Mouse (Mus musculus): ENCODE measurements around the gene Zfp977. TPM values are rescaled to one million over a fixed set of nuclear protein-coding genes. Genes with fewer than 3 reads are reported as not detected.
"Not testable (repeated sequence)": the region's sequence is repeated elsewhere in the genome, so short reads cannot be mapped to it uniquely, and the experiment has no call there.

Gene Zfp977
- total RNA-seq (2017) = not detected in 3 replicates

DNA sequence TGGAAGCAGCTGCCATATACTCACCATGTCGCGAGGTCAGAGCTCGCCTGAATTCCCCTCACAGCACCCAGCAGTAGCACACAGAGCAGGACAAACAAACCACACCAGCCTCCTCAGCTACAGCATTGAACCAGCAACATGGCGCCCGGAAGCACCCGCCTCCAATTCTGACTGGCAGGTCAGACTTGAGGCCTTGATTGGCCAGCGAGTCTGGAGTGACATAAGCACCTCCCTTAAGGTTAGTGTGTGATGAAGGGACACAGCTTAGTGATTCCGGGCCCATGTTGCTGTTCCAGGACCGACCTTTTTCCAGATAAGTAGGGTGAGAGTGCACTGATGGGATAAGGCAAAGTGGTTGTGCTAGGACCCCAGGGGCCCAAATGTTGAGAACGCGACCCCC is at the start of gene Zfp977:
Gene Zfp977 (minus strand): TSS at position 135 of the 400 bp plus-strand sequence.
- not testable (repeated sequence) for ATAC-seq (replicated peaks; ENCODE audit: insufficient number of reproducible peaks, low FRiP score, low TSS enrichment, poor library complexity, severe bottlenecking)

DNA sequence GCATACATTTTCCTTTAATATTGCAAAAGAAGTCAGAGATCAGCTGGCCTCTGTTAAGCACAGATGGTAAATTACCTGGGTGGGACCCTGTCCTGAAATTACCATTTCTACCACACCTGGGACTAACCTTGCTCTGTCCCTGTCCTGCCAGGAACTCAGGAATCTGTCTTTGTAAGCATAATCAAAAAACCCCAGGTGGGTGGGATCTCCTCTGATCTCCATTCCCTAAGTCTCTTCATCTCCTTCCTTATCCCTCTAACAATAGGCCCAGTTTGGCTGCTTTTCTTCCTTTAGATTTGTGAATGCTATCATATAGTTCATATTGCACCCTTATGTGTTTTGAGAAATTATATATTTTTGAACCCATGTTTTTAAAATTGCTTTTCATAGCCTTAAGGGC is 38.7 kb upstream of the Zfp977 start:
- not testable (repeated sequence) for ATAC-seq (replicated peaks; ENCODE audit: insufficient number of reproducible peaks, low FRiP score, low TSS enrichment, poor library complexity, severe bottlenecking)

DNA sequence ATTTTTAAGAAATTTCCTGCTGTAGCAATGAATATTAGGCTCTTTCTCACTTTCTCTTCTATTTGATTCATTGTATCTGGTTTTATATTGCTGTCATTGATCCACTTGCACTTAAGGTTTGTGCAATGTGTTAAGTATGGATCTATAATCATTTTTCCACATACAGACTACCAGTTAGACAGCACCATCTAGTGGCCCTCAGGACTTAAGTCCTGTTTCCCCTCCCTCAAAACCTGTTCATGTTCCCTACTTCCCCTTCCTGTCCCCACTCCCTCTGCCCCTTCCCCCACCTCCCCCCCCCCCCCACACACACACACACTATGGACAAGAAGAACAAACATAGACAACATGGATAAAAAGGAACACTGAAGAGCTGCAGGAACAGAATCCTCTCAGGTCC is 3.3 kb upstream of the Zfp977 start:
- ATAC-seq (replicated peaks; ENCODE audit: insufficient number of reproducible peaks, low FRiP score, low TSS enrichment, poor library complexity, severe bottlenecking) = not testable (repeated sequence)

GRCm38 (mm10) chr7:42591311-42591710 is 1.0 kb downstream of the Zfp977 start:
- not testable (repeated sequence) for ATAC-seq (replicated peaks; ENCODE audit: insufficient number of reproducible peaks, low FRiP score, low TSS enrichment, poor library complexity, severe bottlenecking)

- no peak for ATAC-seq (replicated peaks; ENCODE audit: insufficient number of reproducible peaks, low FRiP score, low TSS enrichment, poor library complexity, severe bottlenecking)
Measured at GRCm38 (mm10) chr7:42578488-42578887, 13.9 kb downstream of the Zfp977 start, which contains the start of gene Gm21028. Gene Gm21028 (minus strand): TSS chr7:42578588.

DNA sequence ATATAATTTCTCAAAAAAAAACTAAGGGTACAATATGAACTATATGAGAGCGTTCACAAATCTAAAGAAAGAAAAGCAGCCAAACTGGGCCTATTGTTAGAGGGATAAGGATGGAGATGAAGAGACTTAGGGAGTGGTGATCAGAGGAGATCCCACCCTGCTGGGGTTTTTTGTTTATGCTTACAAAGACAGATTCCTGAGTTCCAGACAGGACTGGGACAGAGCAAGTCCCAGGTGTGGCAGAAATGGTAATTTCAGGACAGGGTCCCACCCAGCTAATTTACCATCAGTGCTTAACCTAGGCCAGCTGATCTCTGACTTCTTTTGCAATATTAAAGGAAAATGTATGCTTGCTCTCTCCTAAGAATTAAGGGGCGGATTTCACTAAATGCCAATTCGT is 40.6 kb downstream of the Zfp977 start:
- ATAC-seq (replicated peaks; ENCODE audit: insufficient number of reproducible peaks, low FRiP score, low TSS enrichment, poor library complexity, severe bottlenecking) = no peak

Other genes with a start within 250 kb of the Zfp977 start
- gene 4933421I07Rik, start 144.4 kb downstream of the Zfp977 start, total RNA-seq (2017) = not detected in 3 replicates
- 8.1 to 14.0 TPM (median 11.0 TPM) in 3 replicates for gene Zfp141, start 86.8 kb downstream of the Zfp977 start, total RNA-seq (2017)
- gene Gm21028, start 14.0 kb downstream of the Zfp977 start, total RNA-seq (2017) = not detected in 3 replicates
- 0.19 TPM in 1 of 3 replicates, not detected in the others for gene Zfp976, start 50.0 kb upstream of the Zfp977 start, total RNA-seq (2017)
- 0.96 to 3.6 TPM in 2 of 3 replicates, not detected in the other for gene Zfp975, start 100.2 kb upstream of the Zfp977 start, total RNA-seq (2017)
- not detected in 3 replicates for gene Gm17067, start 134.5 kb upstream of the Zfp977 start, total RNA-seq (2017)
- not detected in 3 replicates for gene Vmn2r62, start 201.0 kb upstream of the Zfp977 start, total RNA-seq (2017)